Mouse (Mus musculus) bone marrow, adult 2 months (tissue): ENCODE measurements around the gene Bik.

Experiments used
- CTCF ChIP-seq: fragments of 200-500 bp; IDR thresholded peaks from 2 replicates; pipeline ENCODE4 v1.5.1; 2011; ENCODE audit warnings: low read length, control low read depth; ENCODE audit not compliant: control insufficient read depth, insufficient read depth
- POLR2A ChIP-seq: fragments of 200-500 bp; IDR thresholded peaks from 2 replicates; pipeline ENCODE4 v1.6.1; 2011; ENCODE audit warnings: low read depth, mild to moderate bottlenecking, control low read depth, low read length, borderline replicate concordance; ENCODE audit not compliant: control insufficient read depth

- TF ChIP-seq CTCF (no peak), POLR2A (no peak; the same call in 1 of the 2 replicates)
Observed at GRCm38 (mm10) chr15:83527092-83527437, 403 bp downstream of the Bik start.
